Mouse (Mus musculus) T-helper 1 cell (primary cell): ENCODE measurements around the gene Sytl1.

ENCODE experiments used
- in situ Hi-C: fragments of 300-600 bp; cut with MboI, MseI; formaldehyde crosslinking; loops from one replicate; pipeline ENCODE4 v1.15.1; 2025; ENCODE audit warnings: high pct_unique_total_duplicates

Gene Sytl1

GRCm38 (mm10) chr4:133247806-133248449 lies 15.0 kb downstream of the Sytl1 start:
- in situ Hi-C loops, result no loop called here

- in situ Hi-C loops, result no loop called here
These were observed 15.8 kb downstream of the Sytl1 start for GRCm38 (mm10) chr4:133247072-133247471.

GRCm38 (mm10) chr4:133244289-133244688 lies 18.6 kb downstream of the Sytl1 start:
- in situ Hi-C loops, result no loop called here

- in situ Hi-C loops, result no loop called here
These were observed 19.4 kb downstream of the Sytl1 start for GRCm38 (mm10) chr4:133243538-133243937.

GRCm38 (mm10) chr4:133242710-133243109 lies 20.2 kb downstream of the Sytl1 start:
- in situ Hi-C loops, result no loop called here

GRCm38 (mm10) chr4:133241910-133242309 lies 21.0 kb downstream of the Sytl1 start:
- in situ Hi-C loops, result no loop called here

- in situ Hi-C loops, result no loop called here
These were observed 21.7 kb downstream of the Sytl1 start for GRCm38 (mm10) chr4:133240934-133241908.

- in situ Hi-C loops, result no loop called here
These were observed 22.4 kb downstream of the Sytl1 start, which contains the start of gene Map3k6 for GRCm38 (mm10) chr4:133240490-133240921. Map3k6 (plus strand) TSS chr4:133240818.

GRCm38 (mm10) chr4:133237911-133238310 lies 25.0 kb downstream of the Sytl1 start:
- in situ Hi-C loops, result no loop called here

GRCm38 (mm10) chr4:133235415-133235814 lies 27.5 kb downstream of the Sytl1 start:
- in situ Hi-C loops, result no loop called here

- in situ Hi-C loops, result no loop called here
These were observed 28.1 kb downstream of the Sytl1 start for GRCm38 (mm10) chr4:133234771-133235170.

- in situ Hi-C loops, result no loop called here
These were observed 29.5 kb downstream of the Sytl1 start for GRCm38 (mm10) chr4:133233285-133233976.

GRCm38 (mm10) chr4:133229582-133229981 lies 33.3 kb downstream of the Sytl1 start:
- in situ Hi-C loops, result no loop called here

- in situ Hi-C loops, result no loop called here
These were observed 35.3 kb downstream of the Sytl1 start for GRCm38 (mm10) chr4:133227636-133228035.

GRCm38 (mm10) chr4:133226073-133226472 lies 36.8 kb downstream of the Sytl1 start:
- in situ Hi-C loops, result no loop called here

- in situ Hi-C loops, result no loop called here
These were observed 39.0 kb downstream of the Sytl1 start for GRCm38 (mm10) chr4:133223875-133224274.

GRCm38 (mm10) chr4:133221701-133222100 lies 41.2 kb downstream of the Sytl1 start:
- in situ Hi-C loops, result no loop called here

- in situ Hi-C loops, result no loop called here
These were observed 42.3 kb downstream of the Sytl1 start for GRCm38 (mm10) chr4:133220656-133221055.

GRCm38 (mm10) chr4:133218745-133219144 lies 44.2 kb downstream of the Sytl1 start:
- in situ Hi-C loops, result no loop called here

- in situ Hi-C loops, result no loop called here
These were observed 45.3 kb downstream of the Sytl1 start for GRCm38 (mm10) chr4:133217641-133218040.

GRCm38 (mm10) chr4:133213661-133214060 lies 49.3 kb downstream of the Sytl1 start:
- in situ Hi-C loops, result loop anchor here (5.0 kb wide), 1 partner anchor 84 kb away; no protein-coding TSS in a partner anchor

- in situ Hi-C loops, result loop anchor here (5.0 kb wide), 1 partner anchor 84 kb away; no protein-coding TSS in a partner anchor
These were observed 49.7 kb downstream of the Sytl1 start for GRCm38 (mm10) chr4:133213268-133213590.
